Mouse (Mus musculus): ENCODE results near the gene Hnrnpm.
"Not testable (repeated sequence)": the region's sequence is repeated elsewhere in the genome, so short reads cannot be mapped to it uniquely, and the experiment has no call there.

The Hnrnpm gene

GRCm38 (mm10) chr17:33669681-33670080 is 17.0 kb downstream of the Hnrnpm start:
- no peak for DNase-seq

- no peak for DNase-seq
These were observed 19.8 kb downstream of the Hnrnpm start for GRCm38 (mm10) chr17:33666813-33667212.

GRCm38 (mm10) chr17:33649781-33650475 is 36.7 kb downstream of the Hnrnpm start:
- DNase-seq: no peak

GRCm38 (mm10) chr17:33645073-33645472 is 41.6 kb downstream of the Hnrnpm start:
- DNase-seq: no peak

DNA sequence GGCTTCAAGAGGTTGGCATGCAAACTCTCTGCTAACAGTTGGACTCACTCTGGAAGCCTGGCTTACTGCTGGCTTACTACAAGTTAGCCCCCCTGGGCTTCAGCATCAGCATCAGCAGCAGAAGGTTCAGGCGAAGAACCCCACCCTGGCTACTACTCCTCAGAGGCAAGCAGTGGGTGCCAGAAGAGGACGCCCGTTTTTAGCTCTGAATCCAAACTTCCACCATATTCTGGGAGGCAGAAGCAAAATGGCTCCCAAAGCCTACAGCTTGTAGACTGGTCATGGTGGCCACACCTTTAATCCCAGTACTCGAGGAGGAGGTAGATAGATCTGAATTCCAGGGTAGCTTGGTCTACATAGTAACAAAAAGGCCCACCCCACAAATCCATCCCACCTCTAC is 42.6 kb downstream of the Hnrnpm start:
- no peak for DNase-seq

GRCm38 (mm10) chr17:33639743-33640142 is 46.9 kb downstream of the Hnrnpm start:
- DNase-seq: no peak

GRCm38 (mm10) chr17:33637516-33638276 is 49.0 kb downstream of the Hnrnpm start, which contains the start of gene Pram1:
TSS of gene Pram1 (plus strand) at chr17:33638056.
- no peak for DNase-seq

DNA sequence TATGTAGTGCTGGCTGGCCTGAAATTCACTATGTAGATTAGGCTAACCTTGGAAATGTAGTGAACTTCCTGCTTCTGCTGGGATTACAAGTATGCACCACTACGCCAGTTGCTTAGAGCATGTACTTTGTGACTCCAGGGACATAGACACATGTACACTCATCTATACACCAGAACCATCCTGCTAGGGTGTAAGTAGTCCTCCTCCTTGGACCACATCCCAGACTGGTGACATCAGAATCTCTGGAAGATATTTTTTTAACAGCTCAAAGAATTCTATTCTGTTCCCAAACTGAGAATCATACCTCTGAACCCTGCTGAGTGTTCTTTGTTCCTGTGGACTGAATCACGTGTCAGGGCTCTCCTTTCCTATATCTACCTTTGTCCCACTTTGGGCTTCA is 49.6 kb downstream of the Hnrnpm start:
- no peak for DNase-seq

DNA sequence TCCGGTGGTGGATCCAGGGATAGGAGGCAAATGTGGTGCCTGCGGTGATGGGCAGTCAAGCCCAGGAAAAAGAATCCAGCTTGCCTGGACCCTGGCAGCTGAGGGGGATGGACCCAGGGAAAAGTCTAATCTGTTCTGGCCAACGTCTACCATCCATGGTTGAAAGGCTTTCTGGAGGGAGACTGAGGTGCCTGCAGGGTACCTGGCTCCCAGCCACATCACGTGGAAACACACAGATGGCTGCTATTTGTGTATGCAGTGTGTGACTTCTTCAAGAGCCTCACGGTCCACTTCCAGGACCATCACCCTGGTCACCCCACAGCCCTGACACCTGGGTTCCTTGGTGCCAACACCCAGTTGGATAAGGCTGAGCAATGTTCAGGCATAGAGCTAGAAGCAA is 54.9 kb downstream of the Hnrnpm start:
- DNase-seq: peak; percentile 87

DNA sequence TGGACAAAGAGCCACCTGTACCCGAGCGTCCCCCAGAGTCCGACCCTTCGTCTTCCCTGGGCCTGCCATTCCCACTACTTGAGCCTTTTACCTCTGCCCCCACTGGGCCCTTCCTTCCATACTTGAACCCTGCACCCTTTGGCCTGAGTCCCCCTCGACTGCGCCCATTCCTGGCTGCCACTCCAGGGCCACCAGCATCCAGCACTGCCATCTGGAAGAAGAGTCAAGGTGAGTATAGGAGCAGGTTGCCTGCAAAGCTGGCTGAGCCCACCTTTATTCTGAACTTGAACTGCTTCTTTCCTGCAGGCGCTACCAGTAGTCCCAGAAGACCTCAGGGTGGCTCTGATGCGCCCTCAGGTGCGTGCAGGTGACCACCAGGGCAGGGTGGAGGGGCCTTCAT is 55.4 kb downstream of the Hnrnpm start:
- DNase-seq: peak; percentile 39

DNA sequence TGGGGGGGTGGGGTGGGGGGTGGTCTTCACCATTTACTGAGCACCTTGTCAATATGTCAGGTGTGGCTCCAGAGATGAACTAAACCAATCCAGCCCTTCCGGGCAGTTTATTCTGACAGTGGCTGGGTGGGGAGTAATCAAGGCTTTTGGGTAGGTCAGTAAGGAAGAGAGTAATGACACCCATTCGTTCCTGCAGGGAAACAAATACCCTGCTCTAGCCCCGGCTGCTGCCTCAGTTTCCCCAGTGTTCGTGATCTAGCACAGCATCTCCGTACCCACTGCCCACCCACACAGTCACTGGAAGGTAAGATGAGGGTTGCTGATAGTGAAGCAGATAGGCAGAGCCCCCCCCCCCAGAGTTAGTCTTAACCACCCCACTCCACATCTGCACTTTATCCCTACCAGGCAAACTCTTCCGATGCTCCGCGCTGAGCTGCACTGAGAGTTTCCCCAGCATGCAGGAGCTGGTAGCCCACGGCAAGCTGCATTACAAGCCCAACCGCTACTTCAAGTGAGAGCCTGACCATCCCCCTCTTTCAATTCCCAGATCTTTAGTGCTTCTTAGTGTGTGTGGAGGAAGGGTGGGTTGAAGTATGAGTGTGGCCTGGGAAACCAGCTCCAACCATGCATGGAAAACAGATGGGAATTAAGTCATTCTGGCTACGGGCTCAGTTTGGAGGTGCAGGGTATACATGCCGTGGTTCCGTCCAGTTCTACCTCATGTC is 56.3 kb downstream of the Hnrnpm start:
- DNase-seq: peak; percentile 46

GRCm38 (mm10) chr17:33629487-33630125 is 57.1 kb downstream of the Hnrnpm start:
- DNase-seq: peak; percentile 55

DNA sequence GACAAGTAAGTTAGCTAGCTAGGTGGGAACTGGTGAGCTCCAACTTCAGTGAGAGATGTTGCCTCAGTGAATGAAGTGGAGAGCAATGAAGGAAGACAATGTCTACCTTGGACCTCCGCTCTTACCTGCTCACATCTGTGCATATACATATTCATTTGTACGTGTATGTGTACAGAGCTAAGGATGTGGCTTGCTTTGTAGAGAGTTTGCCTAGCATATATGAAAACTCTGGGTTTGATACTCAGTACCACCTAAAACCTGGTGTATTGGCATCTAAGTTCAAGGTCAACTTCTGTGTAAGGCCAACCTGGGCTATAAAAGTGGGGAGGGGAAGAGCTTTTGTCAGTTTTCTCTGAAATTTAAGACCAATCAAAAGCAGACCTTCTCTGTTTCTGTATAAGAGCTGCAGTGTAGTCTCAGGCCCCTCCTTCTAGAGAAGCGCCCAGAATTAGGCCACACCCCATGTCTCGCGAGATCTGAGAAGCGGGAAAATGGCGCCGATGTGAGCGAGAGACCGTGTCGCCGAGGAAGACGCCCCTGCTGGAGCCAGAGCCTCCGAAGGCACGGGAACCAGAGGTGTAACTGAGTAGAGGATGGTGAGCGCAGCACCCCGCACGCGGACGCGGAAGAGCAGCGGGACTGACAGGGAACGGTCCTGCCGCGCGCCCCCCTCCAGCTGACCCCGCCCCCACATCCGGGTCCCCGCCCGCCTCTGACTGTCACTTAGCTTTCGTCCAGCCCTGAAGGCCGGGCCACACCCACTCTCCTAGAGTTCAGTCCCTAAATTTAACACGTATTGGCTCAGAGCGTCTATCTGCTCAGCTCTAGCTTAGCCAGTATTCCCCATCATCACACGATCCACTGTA is 57.8 kb downstream of the Hnrnpm start, which contains the start of gene Zfp414:
Gene Zfp414 (plus strand): TSS at position 470 of the 866 bp plus-strand sequence.
- DNase-seq: peak; percentile 87

GRCm38 (mm10) chr17:33627281-33627680 is 59.4 kb downstream of the Hnrnpm start:
- DNase-seq: no peak

DNA sequence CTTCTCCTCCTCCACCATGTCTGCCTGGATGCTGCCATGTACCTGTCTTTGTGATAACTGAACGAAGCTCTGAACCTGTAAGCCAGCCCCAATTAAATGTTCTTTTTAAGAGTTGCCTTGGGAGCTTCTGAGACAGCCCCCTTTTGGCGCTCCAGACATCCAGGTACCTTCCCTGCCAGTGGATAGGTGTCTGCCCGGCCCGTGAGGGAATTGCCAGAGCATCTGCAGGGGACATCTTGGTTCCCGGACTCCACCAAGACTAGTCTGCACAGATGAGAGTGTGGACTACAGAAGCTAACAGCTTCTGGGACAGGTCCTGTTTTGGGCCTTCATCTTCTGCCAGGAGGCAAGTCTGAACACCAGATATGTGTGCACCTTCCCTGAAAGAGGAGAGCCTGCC is 72.9 kb downstream of the Hnrnpm start:
- DNase-seq: not testable (repeated sequence)

- DNase-seq: no peak
These were observed 76.1 kb downstream of the Hnrnpm start for GRCm38 (mm10) chr17:33610548-33610947.

DNA sequence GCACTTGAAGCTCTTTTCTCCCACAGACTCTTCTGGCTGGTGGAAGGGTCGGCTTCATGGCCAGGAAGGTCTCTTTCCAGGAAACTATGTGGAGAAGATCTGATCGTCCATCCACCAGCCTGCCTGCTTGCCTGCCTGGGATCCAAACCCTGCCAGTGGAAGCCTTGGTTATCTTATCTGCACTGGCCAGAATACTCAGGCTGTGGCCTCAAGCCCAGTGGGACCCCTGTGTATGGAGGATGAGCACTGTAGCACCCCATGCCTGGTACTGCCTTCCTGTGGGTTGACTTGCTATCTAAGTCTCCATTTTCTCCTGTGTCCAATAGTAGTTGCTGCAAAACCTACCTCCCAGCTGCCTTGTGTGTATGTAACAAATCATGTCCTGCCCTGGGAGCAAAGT is 79.4 kb downstream of the Hnrnpm start:
- DNase-seq: no peak

GRCm38 (mm10) chr17:33601947-33602346 is 84.7 kb downstream of the Hnrnpm start:
- DNase-seq: no peak

DNA sequence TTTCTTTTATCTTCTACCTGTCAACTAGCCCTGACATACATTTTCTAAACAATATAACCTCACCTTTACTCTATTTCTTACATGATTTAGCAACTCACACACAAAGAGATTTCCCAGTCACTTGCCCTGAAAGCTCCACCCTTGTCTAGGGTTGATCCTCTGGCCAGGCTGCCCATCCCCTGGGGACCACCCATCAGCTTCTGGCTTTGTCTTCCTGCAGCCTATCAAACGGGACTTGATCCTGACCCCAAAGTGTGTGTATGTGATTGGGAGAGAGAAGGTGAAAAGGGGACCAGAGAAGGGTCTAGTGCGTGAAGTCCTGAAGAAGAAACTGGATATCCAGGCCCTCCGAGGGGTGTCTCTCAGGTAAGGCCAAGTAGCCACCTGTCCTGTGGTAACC is 85.8 kb downstream of the Hnrnpm start:
- no peak for DNase-seq

GRCm38 (mm10) chr17:33599836-33600475 is 86.7 kb downstream of the Hnrnpm start:
- DNase-seq: no peak

- no peak for DNase-seq
These were observed 88.2 kb downstream of the Hnrnpm start for GRCm38 (mm10) chr17:33598506-33598905.

DNA sequence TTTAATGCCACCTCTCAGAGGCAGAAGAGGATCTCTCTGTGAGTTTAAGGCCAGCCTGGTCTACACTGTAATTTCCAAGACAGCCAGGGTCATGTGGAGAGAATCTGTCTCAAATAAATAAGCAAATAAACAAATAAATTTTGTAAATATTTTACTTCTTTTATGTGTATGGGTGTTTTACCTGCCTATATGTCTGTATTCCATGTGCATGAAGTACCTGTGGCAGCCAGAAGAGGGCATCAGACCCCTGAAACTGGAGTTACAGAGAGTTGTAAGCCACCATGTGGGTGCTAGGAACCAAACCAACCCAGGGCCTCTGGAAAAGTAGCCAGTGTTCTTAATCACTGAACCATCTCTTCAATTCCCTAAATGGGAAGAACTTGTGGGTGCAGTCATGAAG is 89.4 kb downstream of the Hnrnpm start:
- DNase-seq: no peak
